Comparison of ENCODE assay signal across 12 mouse cellular contexts in genomic region chr14:120294480-120294879, GRCm38 (mm10). TPM values are rescaled to one million over a fixed set of nuclear protein-coding genes. Genes with fewer than 3 reads are reported as not detected.
DNase-seq lines count a peak whose midpoint lies in the region; ATAC-seq and TF ChIP-seq lines count a peak whose summit lies in the region.
"Had no signal": no experiment of that assay in that cellular context is flagged by ENCODE, and none has a peak within 500 bp of the region (broad histone marks: within the 10 kb centered on the region; RNA-seq: fewer than 3 reads in every experiment).

No protein-coding gene starts in this region.

- no peak for TF ChIP-seq CTCF in thymus, adult 2 months (IDR thresholded peaks at IDR 0.05; ENCODE audit: borderline replicate concordance, control insufficient read depth, extremely low read depth, insufficient read depth, low read length, poor library complexity)

- peak overlapping the region; percentile 27; the same call in 1 of the 2 replicates for H3K27ac ChIP-seq in intestine, embryonic 14.5 days (ENCODE audit: low read depth)
- no peak overlapping the region for H3K27ac ChIP-seq in intestine, embryonic 15.5 days
- peak overlapping the region; percentile 54 for H3K27ac ChIP-seq in thymus, adult 2 months (ENCODE audit: control insufficient read depth, insufficient read depth, low read length)
- H3K27ac ChIP-seq in heart, embryonic 13.5 days (replicated peaks): peak overlapping the region; percentile 94
- H3K27ac ChIP-seq: forebrain, embryonic 13.5 days; neural tube, embryonic 13.5 days had no signal

- no peak for ATAC-seq in intestine, embryonic 14.5 days (replicated peaks; ENCODE audit: low FRiP score, low TSS enrichment, low read depth)
- ATAC-seq in intestine, embryonic 15.5 days: no peak
- no peak for ATAC-seq in heart, embryonic 13.5 days (ENCODE audit: extremely low read depth, insufficient number of reproducible peaks, low FRiP score, low TSS enrichment)
- ATAC-seq in megakaryocyte progenitor cell, adult 5-6 weeks (replicated peaks; ENCODE audit: poor library complexity): no peak
- ATAC-seq: forebrain, embryonic 13.5 days had no signal

- no peak for DNase-seq in intestine, embryonic 14.5 days (ENCODE audit: low spot score)
- DNase-seq in thymus, adult 2 months: no peak
- no peak for DNase-seq in thymus, adult 18-20 months
- no peak for DNase-seq in c-Kit-positive CD71-positive TER-119-positive erythroid progenitor cells, embryonic 14.5 days (ENCODE audit: low spot score)
- DNase-seq: cerebellum, postnatal 10 days; kidney, adult 8-10 months; lung, postnatal 14 days had no signal

- H3K9me3 ChIP-seq in intestine, embryonic 14.5 days (ENCODE audit: control insufficient read depth, low read length): no peaks in the 10 kb centered on the region
- no peaks in the 10 kb centered on the region for H3K9me3 ChIP-seq in intestine, embryonic 15.5 days
- no peaks in the 10 kb centered on the region for H3K9me3 ChIP-seq in heart, embryonic 13.5 days
- H3K9me3 ChIP-seq: forebrain, embryonic 13.5 days; neural tube, embryonic 13.5 days had no signal

- H3K4me2 ChIP-seq in intestine, embryonic 14.5 days (ENCODE audit: low read length): no peak overlapping the region
- no peak overlapping the region for H3K4me2 ChIP-seq in intestine, embryonic 15.5 days (replicated peaks)
- no peak overlapping the region for H3K4me2 ChIP-seq in heart, embryonic 13.5 days
- H3K4me2 ChIP-seq: forebrain, embryonic 13.5 days; neural tube, embryonic 13.5 days had no signal

- H3K27me3 ChIP-seq in intestine, embryonic 14.5 days (replicated peaks; ENCODE audit: control insufficient read depth, insufficient read depth, low read length): no peaks in the 10 kb centered on the region
- no peaks in the 10 kb centered on the region for H3K27me3 ChIP-seq in intestine, embryonic 15.5 days (replicated peaks)
- no peaks in the 10 kb centered on the region for H3K27me3 ChIP-seq in thymus, adult 2 months (ENCODE audit: control insufficient read depth, insufficient read depth, low read length)
- no peaks in the 10 kb centered on the region for H3K27me3 ChIP-seq in heart, embryonic 13.5 days (replicated peaks)
- H3K27me3 ChIP-seq: forebrain, embryonic 13.5 days; neural tube, embryonic 13.5 days had no signal

- peaks cover 64% of the 10 kb centered on the region for H3K4me1 ChIP-seq in intestine, embryonic 14.5 days (replicated peaks; ENCODE audit: control insufficient read depth, insufficient read depth, low read length)
- H3K4me1 ChIP-seq in intestine, embryonic 15.5 days (replicated peaks): peaks cover 63% of the 10 kb centered on the region
- peaks cover 53% of the 10 kb centered on the region for H3K4me1 ChIP-seq in thymus, adult 2 months (replicated peaks; ENCODE audit: control insufficient read depth, insufficient read depth, low read length)
- peaks cover 96% of the 10 kb centered on the region for H3K4me1 ChIP-seq in heart, embryonic 13.5 days

- peaks cover 8% of the 10 kb centered on the region; the same call in 1 of the 2 replicates for H3K36me3 ChIP-seq in intestine, embryonic 14.5 days (ENCODE audit: control insufficient read depth, insufficient read depth, low read length)
- no peaks in the 10 kb centered on the region for H3K36me3 ChIP-seq in intestine, embryonic 15.5 days
- no peaks in the 10 kb centered on the region for H3K36me3 ChIP-seq in thymus, adult 2 months (ENCODE audit: control insufficient read depth, insufficient read depth, low read length)
- H3K36me3 ChIP-seq in heart, embryonic 13.5 days: peaks cover 18% of the 10 kb centered on the region
- H3K36me3 ChIP-seq: neural tube, embryonic 13.5 days had no signal

- H3K9ac ChIP-seq in intestine, embryonic 14.5 days (ENCODE audit: low read length): no peak overlapping the region
- H3K9ac ChIP-seq in intestine, embryonic 15.5 days: no peak overlapping the region
- H3K9ac ChIP-seq in heart, embryonic 13.5 days: no peak overlapping the region
- H3K9ac ChIP-seq: forebrain, embryonic 13.5 days; neural tube, embryonic 13.5 days had no signal

- no peak overlapping the region for H3K4me3 ChIP-seq in intestine, embryonic 14.5 days (ENCODE audit: low read depth, low read length)
- no peak overlapping the region for H3K4me3 ChIP-seq in intestine, embryonic 15.5 days (replicated peaks)
- H3K4me3 ChIP-seq in thymus, adult 2 months (ENCODE audit: control insufficient read depth, insufficient read depth, low read length): no peak overlapping the region
- no peak overlapping the region for H3K4me3 ChIP-seq in heart, embryonic 13.5 days
- H3K4me3 ChIP-seq: forebrain, embryonic 13.5 days; neural tube, embryonic 13.5 days had no signal

- 81% methylated on average over 6 of the region's 6 CpGs for WGBS in intestine, embryonic 14.5 days
- 80% methylated on average over 6 of the region's 6 CpGs for WGBS in intestine, embryonic 15.5 days
- 71% methylated on average over 6 of the region's 6 CpGs for WGBS in thymus, adult 2 months
- WGBS in heart, embryonic 13.5 days: 77% methylated on average over 6 of the region's 6 CpGs

- no peak for TF ChIP-seq POLR2A in thymus, adult 2 months (IDR thresholded peaks at IDR 0.05; ENCODE audit: control insufficient read depth, extremely low read depth, insufficient read depth, low read length, poor library complexity)

RNA-seq across cellular contexts. Expression of gene Mbnl2, which starts 19.0 kb away (rescaled TPM):
- polyA plus RNA-seq in intestine, embryonic 14.5 days (2014; fragmentation: Nextera tagmentation; extraction: Ambion mirVana): 111 and 118 TPM in 2 replicates
- polyA plus RNA-seq in intestine, embryonic 15.5 days (2015; fragmentation: Nextera tagmentation; extraction: Ambion mirVana): 105 and 111 TPM in 2 replicates
- 58.9 and 64.4 TPM in 2 replicates for polyA plus RNA-seq in thymus, adult 2 months (2012; rRNA removed)
- 88.9 and 92.5 TPM in 2 replicates for polyA plus RNA-seq in heart, embryonic 13.5 days (2015; fragmentation: Nextera tagmentation; extraction: Ambion mirVana)
- 94.4 and 97.8 TPM in 2 replicates for total RNA-seq in megakaryocyte progenitor cell, adult 5-6 weeks (2015)
- total RNA-seq in megakaryocyte progenitor cell, adult 5-6 weeks (2017): 63.2 and 70.4 TPM in 2 replicates
